Mouse (Mus musculus): ENCODE results near the gene Zfp628. TPM values are rescaled to one million over a fixed set of nuclear protein-coding genes. Genes with fewer than 3 reads are reported as not detected.

The Zfp628 gene
- 11.2 and 12.9 TPM in 2 replicates for polyA plus RNA-seq (2012; rRNA removed)

DNA sequence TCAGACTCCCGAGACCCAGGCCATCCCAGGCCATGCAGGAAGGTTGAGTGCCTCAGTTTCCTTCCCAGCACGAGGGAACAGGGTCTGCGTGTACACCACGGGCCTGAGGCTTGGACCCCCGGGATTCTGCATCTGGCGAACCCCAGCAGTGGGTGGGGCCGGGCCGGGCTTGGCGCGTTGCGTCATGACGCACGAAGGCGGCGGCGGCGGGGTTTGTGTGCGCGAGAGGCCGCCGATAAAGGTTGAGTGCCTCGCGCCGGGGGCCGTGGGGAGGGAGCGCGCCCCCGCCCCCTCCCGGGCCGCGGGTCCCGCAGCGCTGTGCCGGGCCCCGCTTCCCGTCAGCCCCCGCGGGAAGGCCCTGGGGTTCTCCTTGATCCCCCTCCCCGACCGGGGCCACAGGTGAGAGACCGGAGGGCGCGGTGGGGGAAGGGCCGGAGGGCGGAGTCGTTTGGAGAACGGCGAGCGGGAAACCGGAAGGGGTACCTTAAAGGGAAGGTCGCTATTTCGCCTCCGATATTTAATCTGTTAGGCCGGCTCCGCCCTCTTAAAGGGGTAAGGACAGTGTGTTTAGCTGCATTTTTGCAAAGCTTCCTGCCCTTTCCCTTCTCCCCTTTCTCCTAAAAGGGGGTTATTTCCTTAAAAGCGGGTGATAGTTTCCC is at the start of gene Zfp628:
Zfp628 (plus strand) TSS at position 211 of the 659 bp plus-strand sequence.

DNA sequence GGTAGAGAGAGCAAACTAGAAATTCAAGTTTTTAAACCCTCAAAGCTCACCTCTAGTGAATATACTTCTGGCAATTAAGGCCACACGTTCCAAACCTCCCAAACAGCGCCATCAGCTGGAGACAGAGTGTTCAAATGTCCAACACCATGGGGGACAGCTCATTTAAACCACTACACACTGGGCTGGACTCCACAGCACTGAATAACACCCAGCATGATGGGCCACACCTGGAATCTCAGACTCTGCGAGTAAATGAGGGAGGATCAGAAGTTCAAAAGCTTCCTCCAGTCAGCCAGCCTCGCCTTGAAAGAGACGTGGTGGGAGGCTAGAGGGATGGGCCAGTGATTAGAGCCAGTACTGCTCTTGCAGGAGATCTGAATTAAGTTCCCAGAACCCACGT is 44.9 kb upstream of the Zfp628 start, which contains the start of gene Isoc2b:
Isoc2b (minus strand) TSS at position 126 of the 400 bp plus-strand sequence.

DNA sequence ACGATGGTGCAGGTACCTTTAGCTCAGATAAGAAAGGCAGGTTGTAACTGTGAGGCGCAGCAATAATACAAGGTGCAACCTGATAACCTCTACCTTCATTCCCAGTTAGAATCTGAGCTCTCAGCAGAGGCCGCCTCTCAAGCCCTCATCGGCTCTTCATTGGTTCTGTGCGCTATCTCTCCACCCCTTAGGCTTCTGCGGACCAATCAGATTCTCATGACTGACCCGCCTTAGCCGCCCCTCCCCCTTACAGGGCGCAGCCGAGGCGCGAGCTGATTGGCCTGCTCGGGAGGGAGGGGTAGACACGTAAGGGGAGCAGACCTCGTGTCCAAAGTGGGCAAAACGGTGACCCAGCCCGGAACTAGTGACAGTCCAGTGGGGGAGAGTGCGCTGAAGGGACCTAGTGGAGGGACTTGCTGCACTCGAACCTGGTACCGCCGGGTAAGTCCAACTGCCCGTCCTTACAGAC is 38.2 kb upstream of the Zfp628 start, which contains the start of gene Isoc2a:
Isoc2a (plus strand) TSS at position 401 of the 469 bp plus-strand sequence.

DNA sequence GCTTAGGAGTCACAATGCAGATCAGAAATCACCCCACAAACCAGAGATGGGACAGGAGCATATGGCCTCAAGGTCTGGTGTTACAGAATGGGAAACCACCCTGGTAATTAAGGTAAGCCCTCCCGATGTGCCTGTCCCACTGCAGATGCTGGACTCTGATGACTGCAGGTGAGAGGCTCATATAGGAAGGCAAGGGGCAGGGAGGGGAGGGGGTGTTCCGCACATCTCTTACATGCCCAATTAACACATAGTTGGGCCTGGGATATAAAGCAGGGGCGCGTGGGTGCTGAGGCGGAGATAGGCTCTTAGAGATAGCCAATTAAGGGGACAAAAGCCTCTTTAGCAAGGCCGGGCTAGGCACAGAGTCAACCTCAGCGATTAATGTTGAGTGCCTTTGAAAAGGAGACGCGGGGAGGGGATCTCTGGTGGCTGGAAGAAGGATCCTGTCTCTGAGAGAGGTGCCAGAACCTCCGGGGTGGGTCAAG is 8.5 kb upstream of the Zfp628 start, which contains the start of gene Gm36210:
Gm36210 (minus strand) TSS at position 51 of the 485 bp plus-strand sequence.

DNA sequence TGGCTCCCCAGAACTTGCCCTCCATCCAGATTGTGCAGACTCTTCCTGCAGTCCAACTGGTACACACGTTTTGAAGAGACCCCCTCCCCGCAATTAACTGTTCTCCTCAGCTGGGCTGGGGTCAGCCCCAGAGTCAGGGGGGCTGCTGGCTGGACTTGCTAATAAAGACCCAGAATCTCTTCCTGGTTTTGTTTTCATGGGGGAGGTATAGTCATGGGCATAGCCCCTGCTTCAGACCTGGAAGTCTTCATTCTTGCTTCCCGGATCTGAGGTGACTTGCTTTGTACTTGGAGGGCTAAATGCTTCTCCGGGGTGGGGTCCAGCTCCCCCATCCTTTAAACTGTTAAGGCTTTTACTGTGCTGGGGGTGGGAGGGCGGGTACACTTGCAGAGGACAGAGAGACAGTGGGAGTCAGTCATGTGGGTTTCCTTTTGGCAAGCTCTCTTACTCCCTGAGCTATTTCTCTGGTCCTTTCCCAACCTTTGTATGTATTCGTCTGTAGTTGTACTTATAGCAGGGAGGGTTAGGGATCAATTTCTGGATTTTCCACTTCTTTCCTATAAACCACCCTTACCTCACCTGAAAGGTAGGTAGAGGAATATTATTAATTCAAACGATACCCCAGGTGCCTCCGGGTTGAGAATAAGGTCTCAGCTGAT is 6.9 kb downstream of the Zfp628 start, which contains the start of gene Nat14:
Nat14 (plus strand) TSS at position 205 of the 659 bp plus-strand sequence.

DNA sequence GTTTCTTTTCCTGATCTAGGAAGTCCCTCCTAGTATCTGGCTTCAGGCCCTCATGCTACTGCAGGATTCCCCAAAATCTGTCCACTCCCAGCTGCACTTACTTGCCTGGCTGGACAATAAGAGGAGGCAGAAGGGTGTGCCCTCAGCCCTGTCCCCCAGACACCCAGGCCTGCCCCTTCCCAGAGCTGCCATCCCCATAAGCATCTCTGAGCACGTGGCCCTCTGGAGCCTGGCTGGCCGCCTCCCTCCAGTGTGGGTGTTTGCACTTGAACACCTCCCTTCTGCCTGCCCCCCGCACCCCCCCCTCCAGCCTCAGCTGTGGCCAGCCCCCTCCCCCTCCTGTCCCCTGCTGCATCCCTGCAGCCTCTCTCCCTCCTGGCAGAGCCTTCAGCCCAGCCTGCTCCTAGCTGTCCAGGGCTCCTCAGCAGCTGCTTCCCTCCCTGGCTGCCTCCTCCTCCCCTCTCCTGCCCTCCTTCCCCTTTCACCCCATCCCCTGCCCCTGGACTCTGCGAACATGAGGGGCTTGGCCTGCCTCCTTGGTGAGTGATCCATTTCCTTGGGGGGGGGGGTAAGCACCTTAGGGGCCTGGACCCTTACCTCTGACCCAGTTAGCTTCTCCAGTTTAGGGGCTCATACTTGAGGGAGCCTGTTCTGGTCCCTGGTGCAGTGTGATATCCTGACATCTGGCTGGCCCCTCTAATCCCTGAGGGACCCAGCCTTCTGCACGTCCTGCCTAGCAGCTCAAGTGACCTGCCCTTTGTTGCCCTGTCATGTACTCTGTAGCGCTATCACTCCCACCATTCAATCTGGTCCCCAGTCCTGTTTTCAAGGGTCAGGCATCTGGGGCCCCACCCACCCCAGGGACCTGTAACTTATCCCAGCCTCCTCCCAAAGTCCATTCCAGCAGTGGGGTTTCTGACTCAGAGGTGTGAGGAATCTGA is 10.7 kb downstream of the Zfp628 start, which contains the start of gene Ssc5d:
Ssc5d (plus strand) TSS at position 345 of the 941 bp plus-strand sequence.

DNA sequence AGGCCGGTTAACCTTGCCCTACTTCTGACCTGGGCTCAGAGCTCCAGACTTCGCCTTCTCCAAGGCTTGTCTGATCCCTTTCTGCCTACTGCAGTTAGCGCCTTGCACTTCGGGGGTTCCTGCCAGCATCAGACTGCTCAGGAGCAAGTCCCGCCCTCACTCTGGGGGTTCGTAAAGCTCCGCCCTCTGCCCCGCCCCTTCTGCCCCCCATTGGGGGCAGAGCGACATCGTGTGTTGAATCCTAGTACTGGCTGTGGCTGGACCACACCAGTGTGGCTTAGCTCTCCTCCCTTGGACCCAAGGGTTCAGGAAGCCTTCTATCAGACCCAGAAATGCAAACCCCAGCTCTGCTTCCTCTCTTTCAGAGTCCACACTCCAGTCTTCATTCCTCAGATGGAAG is 49.3 kb downstream of the Zfp628 start, which contains the start of gene Sbk2:
Sbk2 (minus strand) TSS at position 135 of the 400 bp plus-strand sequence.

DNA sequence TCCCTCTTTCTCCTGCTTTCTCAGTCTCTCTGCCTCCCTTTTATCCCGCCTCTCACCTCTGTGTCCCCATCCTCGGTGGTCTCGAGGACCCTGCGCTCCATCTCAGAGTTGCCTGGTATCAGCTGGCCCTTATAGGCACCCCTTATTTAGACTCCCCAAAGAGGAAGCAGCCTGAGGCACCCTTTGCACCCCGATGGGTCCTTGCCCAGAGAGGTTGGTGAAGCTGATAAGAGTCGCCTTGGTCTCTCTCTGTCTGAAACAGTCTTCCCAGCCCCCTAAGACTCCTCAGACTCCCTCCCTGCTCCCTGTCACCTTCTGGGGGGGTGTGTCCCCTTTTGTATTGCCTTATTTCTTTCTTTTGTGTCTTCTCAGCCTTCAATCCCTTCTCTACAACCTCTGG is 56.1 kb downstream of the Zfp628 start, which contains the start of gene Sbk3:
Sbk3 (minus strand) TSS at position 101 of the 400 bp plus-strand sequence.

Other genes starting within 250 kb of the Zfp628 start
- 57.7 and 58.5 TPM in 2 replicates for gene Hspbp1, start 230.1 kb upstream of the Zfp628 start, polyA plus RNA-seq (2012; rRNA removed)
- 43.1 and 53.5 TPM in 2 replicates for gene Brsk1, start 224.6 kb upstream of the Zfp628 start, polyA plus RNA-seq (2012; rRNA removed)
- gene Tmem150b, start 190.0 kb upstream of the Zfp628 start, polyA plus RNA-seq (2012; rRNA removed) = 0.12 TPM in 1 of 2 replicates, not detected in the other
- gene Kmt5c, start 175.1 kb upstream of the Zfp628 start, polyA plus RNA-seq (2012; rRNA removed) = 164 and 180 TPM in 2 replicates
- 73.2 and 102 TPM in 2 replicates for gene Cox6b2, start 162.1 kb upstream of the Zfp628 start, polyA plus RNA-seq (2012; rRNA removed)
- gene Fam71e2, start 143.9 kb upstream of the Zfp628 start, polyA plus RNA-seq (2012; rRNA removed) = not detected in 2 replicates
- 0.10 and 0.12 TPM in 2 replicates for gene Il11, start 132.4 kb upstream of the Zfp628 start, polyA plus RNA-seq (2012; rRNA removed)
- gene Tmem190, start 132.3 kb upstream of the Zfp628 start, polyA plus RNA-seq (2012; rRNA removed) = not detected in 2 replicates
- 2.8 and 3.2 TPM in 2 replicates for gene Tmem238, start 125.6 kb upstream of the Zfp628 start, polyA plus RNA-seq (2012; rRNA removed)
- 672 and 775 TPM in 2 replicates for gene Rpl28, start 122.3 kb upstream of the Zfp628 start, polyA plus RNA-seq (2012; rRNA removed)
- gene Ube2s, start 102.6 kb upstream of the Zfp628 start, polyA plus RNA-seq (2012; rRNA removed) = 468 and 512 TPM in 2 replicates
- gene Shisa7, start 70.5 kb upstream of the Zfp628 start, polyA plus RNA-seq (2012; rRNA removed) = 14.0 and 22.4 TPM in 2 replicates
- gene Isoc2b, start 45.0 kb upstream of the Zfp628 start, polyA plus RNA-seq (2012; rRNA removed) = 2.3 and 2.8 TPM in 2 replicates
- 9.2 TPM in 2 replicates for gene Isoc2a, start 38.1 kb upstream of the Zfp628 start, polyA plus RNA-seq (2012; rRNA removed)
- gene Gm36210, start 8.7 kb upstream of the Zfp628 start, polyA plus RNA-seq (2012; rRNA removed) = 0.17 and 0.24 TPM in 2 replicates
- gene Nat14, start 6.8 kb downstream of the Zfp628 start, polyA plus RNA-seq (2012; rRNA removed) = 7.2 and 22.6 TPM in 2 replicates
- 5.9 and 6.9 TPM in 2 replicates for gene Ssc5d, start 10.6 kb downstream of the Zfp628 start, polyA plus RNA-seq (2012; rRNA removed)
- gene Sbk2, start 49.2 kb downstream of the Zfp628 start, polyA plus RNA-seq (2012; rRNA removed) = 0.41 and 0.44 TPM in 2 replicates
- gene Sbk3, start 56.0 kb downstream of the Zfp628 start, polyA plus RNA-seq (2012; rRNA removed) = 0.06 and 0.21 TPM in 2 replicates
- 98.6 and 106 TPM in 2 replicates for gene Zfp579, start 80.9 kb downstream of the Zfp628 start, polyA plus RNA-seq (2012; rRNA removed)
- gene Zfp524, start 99.2 kb downstream of the Zfp628 start, polyA plus RNA-seq (2012; rRNA removed) = 6.5 and 9.5 TPM in 2 replicates
- 48.2 and 52.4 TPM in 2 replicates for gene Fiz1, start 99.5 kb downstream of the Zfp628 start, polyA plus RNA-seq (2012; rRNA removed)
- gene Gm44973, start 100.3 kb downstream of the Zfp628 start, polyA plus RNA-seq (2012; rRNA removed) = not detected in 2 replicates
- 34.0 and 43.5 TPM in 2 replicates for gene Zfp865, start 105.2 kb downstream of the Zfp628 start, polyA plus RNA-seq (2012; rRNA removed)
- gene Ccdc106, start 105.3 kb downstream of the Zfp628 start, polyA plus RNA-seq (2012; rRNA removed) = 11.1 and 13.0 TPM in 2 replicates
- gene 4632433K11Rik, start 118.9 kb downstream of the Zfp628 start, polyA plus RNA-seq (2012; rRNA removed) = not detected in 2 replicates
- 2.4 and 4.1 TPM in 2 replicates for gene Zfp784, start 123.2 kb downstream of the Zfp628 start, polyA plus RNA-seq (2012; rRNA removed)
- 32.5 and 35.1 TPM in 2 replicates for gene Zfp580, start 136.3 kb downstream of the Zfp628 start, polyA plus RNA-seq (2012; rRNA removed)
- 437 and 455 TPM in 2 replicates for gene U2af2, start 146.9 kb downstream of the Zfp628 start, polyA plus RNA-seq (2012; rRNA removed)
- 105 and 111 TPM in 2 replicates for gene Epn1, start 165.0 kb downstream of the Zfp628 start, polyA plus RNA-seq (2012; rRNA removed)
- not detected in 2 replicates for gene Rfpl4, start 201.7 kb downstream of the Zfp628 start, polyA plus RNA-seq (2012; rRNA removed)
- 0.13 and 0.50 TPM in 2 replicates for gene Rasl2-9, start 210.7 kb downstream of the Zfp628 start, polyA plus RNA-seq (2012; rRNA removed)
- gene Vmn1r55, start 234.5 kb downstream of the Zfp628 start, polyA plus RNA-seq (2012; rRNA removed) = not detected in 2 replicates